Mouse (Mus musculus): ENCODE results near the gene Palm. TPM values are rescaled to one million over a fixed set of nuclear protein-coding genes. Genes with fewer than 3 reads are reported as not detected.

Palm gene
- polyA plus RNA-seq, 1 experiment from 2014 or later = 190 TPM

DNA sequence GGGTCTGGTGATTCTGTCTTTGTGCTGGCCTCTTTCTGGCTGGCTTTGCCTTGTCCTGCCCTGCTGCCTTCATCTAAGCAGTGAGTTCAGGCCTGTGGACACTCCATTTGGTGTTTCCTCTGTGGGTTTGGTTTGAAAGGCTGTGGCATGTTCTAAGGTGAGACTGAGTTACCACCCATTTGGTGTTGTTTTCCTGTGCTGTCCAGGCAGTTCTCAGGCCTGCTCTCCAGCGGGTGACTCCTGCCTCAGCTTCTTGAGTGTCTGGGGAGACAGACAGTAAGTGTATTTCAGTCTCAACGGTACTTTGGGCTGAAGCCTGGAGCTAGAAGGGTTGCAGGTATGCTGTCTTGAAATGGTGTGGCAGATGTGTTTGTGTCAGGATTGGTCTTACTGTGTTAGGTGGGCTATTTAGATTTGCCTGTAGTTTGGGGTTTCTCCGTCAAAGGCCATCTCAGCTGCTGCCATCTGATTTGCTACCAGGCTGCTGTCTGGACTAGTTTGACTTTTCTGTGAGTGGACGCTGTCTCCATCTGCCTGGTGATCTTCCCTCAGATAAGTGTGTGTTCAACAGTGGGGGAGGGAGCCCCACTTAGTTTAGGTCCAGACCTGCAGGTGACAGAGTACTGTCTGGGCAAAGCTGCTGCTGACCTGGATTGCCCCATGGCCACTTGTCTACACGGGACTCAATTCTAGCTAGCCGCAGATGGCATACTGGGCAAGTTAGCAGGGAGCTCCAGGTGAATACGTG lies 63.5 kb downstream of the Palm start:
- no peaks in the 10 kb centered on the region for H3K27me3 ChIP-seq (ENCODE audit: insufficient read depth, low read length)
- no peak for ATAC-seq (ENCODE audit: low FRiP score, low TSS enrichment)
- peak overlapping the region; percentile 98 for H3K4me3 ChIP-seq (ENCODE audit: low read length)
- WGBS = 16% methylated on average over 7 of the region's 7 CpGs
- peak overlapping the region; percentile 100 for H3K4me2 ChIP-seq (replicated peaks; ENCODE audit: low read depth, low read length)
- peak overlapping the region; percentile 100 for H3K27ac ChIP-seq (ENCODE audit: low read length)
- no peaks in the 10 kb centered on the region for H3K9me3 ChIP-seq (ENCODE audit: low read length)
- H3K9ac ChIP-seq (replicated peaks; ENCODE audit: low read length) = peak overlapping the region; percentile 100
- peaks cover 50% of the 10 kb centered on the region for H3K36me3 ChIP-seq (ENCODE audit: insufficient read depth, low read length)
- peaks cover 71% of the 10 kb centered on the region for H3K4me1 ChIP-seq (ENCODE audit: insufficient read depth, low read length)

DNA sequence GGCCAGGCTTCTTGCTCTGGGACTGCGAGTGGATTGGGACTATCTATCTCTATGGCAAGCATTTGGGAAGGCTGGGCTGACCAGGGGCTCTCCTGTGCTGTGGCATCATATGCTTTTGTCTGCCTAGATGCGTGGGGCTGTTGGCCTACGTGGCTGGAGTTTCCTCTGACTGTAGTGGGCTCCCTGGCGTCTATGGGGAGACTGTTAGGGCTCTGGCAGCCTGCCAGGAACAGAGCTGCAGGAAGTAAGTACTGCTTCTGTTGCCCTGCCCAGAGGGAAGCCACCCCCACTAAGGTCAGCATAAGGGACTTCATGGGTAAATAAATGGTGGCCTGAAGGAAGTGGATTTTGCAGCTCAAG lies 64.1 kb downstream of the Palm start:
- no peaks in the 10 kb centered on the region for H3K27me3 ChIP-seq (ENCODE audit: insufficient read depth, low read length)
- no peak for ATAC-seq (ENCODE audit: low FRiP score, low TSS enrichment)
- WGBS = 14% methylated on average over 4 of the region's 4 CpGs
- H3K36me3 ChIP-seq (ENCODE audit: insufficient read depth, low read length) = peaks cover 56% of the 10 kb centered on the region
- peak overlapping the region; percentile 100 for H3K4me2 ChIP-seq (replicated peaks; ENCODE audit: low read depth, low read length)
- H3K4me1 ChIP-seq (ENCODE audit: insufficient read depth, low read length) = peaks cover 69% of the 10 kb centered on the region
- peak overlapping the region; percentile 100 for H3K9ac ChIP-seq (replicated peaks; ENCODE audit: low read length)
- no peaks in the 10 kb centered on the region for H3K9me3 ChIP-seq (ENCODE audit: low read length)
- peak overlapping the region; percentile 100 for H3K27ac ChIP-seq (ENCODE audit: low read length)
- H3K4me3 ChIP-seq (ENCODE audit: low read length) = peak overlapping the region; percentile 98

DNA sequence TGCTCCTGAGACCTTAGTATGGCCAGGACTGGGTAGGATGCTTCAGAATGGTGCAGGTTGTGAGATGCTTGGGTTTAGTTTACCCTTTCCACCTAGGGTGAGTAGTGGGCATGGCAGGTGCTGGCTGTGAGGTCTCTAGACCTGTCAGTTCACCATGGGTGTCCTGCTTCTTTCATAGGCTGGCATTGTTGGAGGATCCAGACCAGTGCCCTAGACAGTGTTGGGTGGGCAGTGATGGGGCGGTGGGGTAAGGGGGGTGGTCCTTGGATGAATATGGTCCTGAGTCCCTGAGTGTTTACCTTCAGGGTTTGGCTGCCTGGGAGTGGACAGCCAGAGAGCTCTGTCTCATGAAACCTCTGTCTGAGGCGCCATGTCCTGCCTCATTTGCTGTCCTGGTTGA lies 64.5 kb downstream of the Palm start:
- H3K27ac ChIP-seq (ENCODE audit: low read length) = peak overlapping the region; percentile 100
- H3K36me3 ChIP-seq (ENCODE audit: insufficient read depth, low read length) = peaks cover 60% of the 10 kb centered on the region
- peak overlapping the region; percentile 98 for H3K4me3 ChIP-seq (ENCODE audit: low read length)
- 57% methylated on average over 2 of the region's 2 CpGs for WGBS
- H3K27me3 ChIP-seq (ENCODE audit: insufficient read depth, low read length) = no peaks in the 10 kb centered on the region
- no peak for ATAC-seq (ENCODE audit: low FRiP score, low TSS enrichment)
- H3K4me1 ChIP-seq (ENCODE audit: insufficient read depth, low read length) = peaks cover 66% of the 10 kb centered on the region
- H3K4me2 ChIP-seq (replicated peaks; ENCODE audit: low read depth, low read length) = peak overlapping the region; percentile 100
- peak overlapping the region; percentile 100 for H3K9ac ChIP-seq (replicated peaks; ENCODE audit: low read length)
- no peaks in the 10 kb centered on the region for H3K9me3 ChIP-seq (ENCODE audit: low read length)

- Histone ChIP-seq H3K4me1 (ENCODE audit: insufficient read depth, low read length) (peaks cover 62% of the 10 kb centered on the region), H3K27ac (ENCODE audit: low read length) (peak overlapping the region; percentile 100; the same call in 1 of the 2 replicates), H3K9me3 (ENCODE audit: low read length) (no peaks in the 10 kb centered on the region), H3K36me3 (ENCODE audit: insufficient read depth, low read length) (peaks cover 67% of the 10 kb centered on the region), H3K4me2 (replicated peaks; ENCODE audit: low read depth, low read length) (peak overlapping the region; percentile 100), H3K9ac (replicated peaks; ENCODE audit: low read length) (peak overlapping the region; percentile 100), H3K27me3 (ENCODE audit: insufficient read depth, low read length) (no peaks in the 10 kb centered on the region), H3K4me3 (ENCODE audit: low read length) (peak overlapping the region; percentile 98)
- WGBS = 43% methylated on average over 17 of the region's 17 CpGs
- no peak for ATAC-seq (ENCODE audit: low FRiP score, low TSS enrichment)
Observed at GRCm38 (mm10) chr10:79858416-79859074, 65.2 kb downstream of the Palm start.

DNA sequence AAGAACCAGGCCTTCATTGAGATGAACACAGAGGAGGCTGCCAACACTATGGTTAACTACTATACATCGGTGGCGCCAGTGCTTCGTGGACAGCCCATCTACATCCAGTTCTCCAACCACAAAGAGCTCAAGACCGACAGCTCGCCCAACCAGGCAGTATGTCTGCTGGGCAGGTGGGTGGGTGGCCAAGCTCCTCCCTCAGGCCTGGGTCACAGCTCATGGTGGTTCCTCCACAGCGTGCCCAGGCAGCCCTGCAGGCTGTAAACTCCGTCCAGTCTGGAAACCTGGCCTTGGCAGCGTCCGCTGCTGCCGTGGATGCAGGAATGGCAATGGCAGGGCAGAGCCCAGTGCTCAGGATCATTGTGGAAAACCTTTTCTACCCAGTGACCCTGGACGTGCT lies 65.7 kb downstream of the Palm start:
- Histone ChIP-seq H3K27ac (ENCODE audit: low read length) (no peak overlapping the region), H3K36me3 (ENCODE audit: insufficient read depth, low read length) (peaks cover 71% of the 10 kb centered on the region), H3K4me2 (replicated peaks; ENCODE audit: low read depth, low read length) (no peak overlapping the region), H3K4me3 (ENCODE audit: low read length) (no peak overlapping the region), H3K9me3 (ENCODE audit: low read length) (no peaks in the 10 kb centered on the region), H3K9ac (replicated peaks; ENCODE audit: low read length) (0 out of 2 replicates have a peak overlapping the region, but pooled peaks have one; percentile 11), H3K4me1 (ENCODE audit: insufficient read depth, low read length) (peaks cover 62% of the 10 kb centered on the region), H3K27me3 (ENCODE audit: insufficient read depth, low read length) (no peaks in the 10 kb centered on the region)
- no peak for ATAC-seq (ENCODE audit: low FRiP score, low TSS enrichment)
- WGBS = 64% methylated on average over 11 of the region's 11 CpGs

- Histone ChIP-seq H3K4me1 (ENCODE audit: insufficient read depth, low read length) (peaks cover 66% of the 10 kb centered on the region), H3K36me3 (ENCODE audit: insufficient read depth, low read length) (peaks cover 80% of the 10 kb centered on the region), H3K27ac (ENCODE audit: low read length) (peak overlapping the region; percentile 68), H3K9me3 (ENCODE audit: low read length) (no peaks in the 10 kb centered on the region), H3K27me3 (ENCODE audit: insufficient read depth, low read length) (no peaks in the 10 kb centered on the region), H3K9ac (replicated peaks; ENCODE audit: low read length) (0 out of 2 replicates have a peak overlapping the region, but pooled peaks have one; percentile 11), H3K4me2 (replicated peaks; ENCODE audit: low read depth, low read length) (no peak overlapping the region), H3K4me3 (ENCODE audit: low read length) (no peak overlapping the region)
- ATAC-seq (ENCODE audit: low FRiP score, low TSS enrichment) = no peak
- WGBS = 85% methylated on average over 26 of the region's 26 CpGs
Observed at GRCm38 (mm10) chr10:79860079-79860911, 66.9 kb downstream of the Palm start.

GRCm38 (mm10) chr10:79861230-79862048 lies 68.1 kb downstream of the Palm start:
- peaks cover 63% of the 10 kb centered on the region for H3K4me1 ChIP-seq (ENCODE audit: insufficient read depth, low read length)
- WGBS = 49% methylated on average over 25 of the region's 25 CpGs
- H3K9ac ChIP-seq (replicated peaks; ENCODE audit: low read length) = 0 out of 2 replicates have a peak overlapping the region, but pooled peaks have one; percentile 11
- H3K9me3 ChIP-seq (ENCODE audit: low read length) = no peaks in the 10 kb centered on the region
- peaks cover 77% of the 10 kb centered on the region for H3K36me3 ChIP-seq (ENCODE audit: insufficient read depth, low read length)
- no peak overlapping the region for H3K4me3 ChIP-seq (ENCODE audit: low read length)
- H3K27me3 ChIP-seq (ENCODE audit: insufficient read depth, low read length) = no peaks in the 10 kb centered on the region
- peak; percentile 29; the same call in 1 of the 2 replicates for ATAC-seq (ENCODE audit: low FRiP score, low TSS enrichment)
- H3K4me2 ChIP-seq (replicated peaks; ENCODE audit: low read depth, low read length) = no peak overlapping the region
- H3K27ac ChIP-seq (ENCODE audit: low read length) = peak overlapping the region; percentile 68

DNA sequence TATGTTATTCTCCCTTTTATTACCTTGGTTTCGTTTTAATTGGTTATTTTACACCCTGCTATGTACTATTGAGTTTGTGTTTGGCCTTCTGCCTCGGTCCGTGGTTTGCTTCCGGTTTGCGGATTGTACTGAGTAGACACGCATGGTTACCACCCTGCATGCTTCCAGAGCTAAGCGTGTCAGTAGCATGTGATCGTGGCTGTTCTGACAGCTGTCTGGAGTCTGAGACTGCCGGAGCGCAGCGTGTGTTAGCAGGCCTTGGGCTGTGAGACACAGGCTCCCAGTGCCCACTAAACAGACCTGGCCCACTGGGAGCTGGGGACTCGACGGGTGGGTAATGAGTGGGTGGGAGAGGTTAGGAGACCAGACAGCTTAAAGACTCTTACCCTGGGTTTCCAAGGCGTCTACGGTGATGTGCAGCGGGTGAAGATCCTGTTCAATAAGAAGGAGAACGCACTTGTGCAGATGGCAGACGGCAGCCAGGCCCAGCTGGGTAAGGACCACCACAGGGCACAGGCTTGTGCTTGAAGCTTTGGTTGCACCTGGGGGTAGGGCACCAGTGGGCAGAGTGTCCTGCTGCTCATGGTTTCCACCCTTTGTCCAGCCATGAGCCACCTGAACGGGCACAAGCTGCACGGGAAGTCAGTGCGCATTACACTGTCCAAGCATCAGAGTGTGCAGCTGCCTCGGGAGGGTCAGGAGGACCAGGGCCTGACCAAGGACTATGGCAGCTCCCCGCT lies 68.8 kb downstream of the Palm start:
- Histone ChIP-seq H3K9me3 (ENCODE audit: low read length) (no peaks in the 10 kb centered on the region), H3K4me3 (ENCODE audit: low read length) (no peak overlapping the region), H3K27ac (ENCODE audit: low read length) (peak overlapping the region; percentile 53; the same call in 1 of the 2 replicates), H3K36me3 (ENCODE audit: insufficient read depth, low read length) (peaks cover 75% of the 10 kb centered on the region), H3K4me2 (replicated peaks; ENCODE audit: low read depth, low read length) (no peak overlapping the region), H3K27me3 (ENCODE audit: insufficient read depth, low read length) (no peaks in the 10 kb centered on the region), H3K9ac (replicated peaks; ENCODE audit: low read length) (no peak overlapping the region), H3K4me1 (ENCODE audit: insufficient read depth, low read length) (peaks cover 56% of the 10 kb centered on the region)
- WGBS = 75% methylated on average over 23 of the region's 23 CpGs
- ATAC-seq (ENCODE audit: low FRiP score, low TSS enrichment) = no peak

All from kidney, embryonic 16.5 days (tissue).